Mouse (Mus musculus) intestine, embryonic 14.5 days (tissue): ENCODE results near the gene Hoxc13. TPM values are rescaled to one million over a fixed set of nuclear protein-coding genes. Genes with fewer than 3 reads are reported as not detected.
A peak's percentile ranks its signal among the peaks of the same experiment; 100 is the strongest.

Experiments
- ATAC-seq: fragments of 200-750 bp; cut with Nextera tagmentation; replicated peaks from 2 replicates; pipeline ENCODE4 v1.8.0; 2017; ENCODE audit warnings: low read depth, moderate number of reproducible peaks, moderate TSS enrichment, moderate library complexity; ENCODE audit not compliant: low FRiP score, low TSS enrichment
- DNase-seq: peaks from one replicate; pipeline ENCODE4 v3.0.0-alpha.2; 2018; ENCODE audit warnings: low spot score
- H3K27ac ChIP-seq: fragments of 300-500 bp; sonication (generic); 2 replicates; pipeline ENCODE4 v1.5.1; 2014; ENCODE audit warnings: low read depth, mild to moderate bottlenecking, control low read depth
- H3K27me3 ChIP-seq: fragments of 300-500 bp; sonication (generic); replicated peaks from 2 replicates; pipeline ENCODE4 v1.6.1; 2014; ENCODE audit warnings: low read length, control low read depth; ENCODE audit not compliant: control insufficient read depth, insufficient read depth
- H3K36me3 ChIP-seq: fragments of 300-500 bp; sonication (generic); 2 replicates; pipeline ENCODE4 v1.6.1; 2014; ENCODE audit warnings: low read length, control low read depth; ENCODE audit not compliant: control insufficient read depth, insufficient read depth
- H3K4me1 ChIP-seq: fragments of 300-500 bp; sonication (generic); replicated peaks from 2 replicates; pipeline ENCODE4 v1.6.1; 2014; ENCODE audit warnings: low read length, control low read depth, mixed read lengths; ENCODE audit not compliant: control insufficient read depth, insufficient read depth
- H3K4me2 ChIP-seq: fragments of 300-500 bp; sonication (generic); 2 replicates; pipeline ENCODE4 v1.6.1; 2014; ENCODE audit warnings: low read length
- H3K4me3 ChIP-seq: fragments of 300-500 bp; sonication (generic); 2 replicates; pipeline ENCODE4 v1.5.1; 2014; ENCODE audit warnings: low read depth, low read length, control low read depth, mixed read lengths
- H3K9ac ChIP-seq: fragments of 300-500 bp; sonication (generic); 2 replicates; pipeline ENCODE4 v1.6.1; 2014; ENCODE audit warnings: mild to moderate bottlenecking, low read length
- H3K9me3 ChIP-seq: fragments of 300-500 bp; sonication (generic); 2 replicates; pipeline ENCODE4 v1.6.1; 2016; ENCODE audit warnings: low read length, control low read depth; ENCODE audit not compliant: control insufficient read depth
- WGBS: fragments of 180-500 bp; shearing (Covaris S2); extraction: QIAGEN DNeasy Blood & Tissue Kit; methylation state at CpG from one replicate; pipeline ENCODE4 v1.1.7; 2014; 5-methylcytosine and 5-hydroxymethylcytosine counted together
- polyA plus RNA-seq: library from polyadenylated mRNA; unstranded; fragments of >200 nt; fragmentation: Nextera tagmentation; extraction: Ambion mirVana; gene quantifications from 2 replicates; pipeline ENCODE4 v1.2.1, GENCODE M21; 2014

Hoxc13 gene
- polyA plus RNA-seq, 1 experiment from 2014 or later = not detected

GRCm38 (mm10) chr15:102917972-102918572 lies 2.8 kb upstream of the Hoxc13 start:
- Histone ChIP-seq H3K27ac (no peak overlapping the region), H3K4me3 (no peak overlapping the region), H3K9me3 (no peaks in the 10 kb centered on the region), H3K4me1 (no peaks in the 10 kb centered on the region), H3K27me3 (peaks cover 100% of the 10 kb centered on the region), H3K36me3 (no peaks in the 10 kb centered on the region), H3K4me2 (no peak overlapping the region), H3K9ac (no peak overlapping the region)
- ATAC-seq (no peak), DNase-seq (peak; percentile 58)
- WGBS = under 1% methylated on average over 20 of the region's 20 CpGs

- Histone ChIP-seq H3K9ac (no peak overlapping the region), H3K4me3 (no peak overlapping the region), H3K27ac (no peak overlapping the region), H3K4me2 (no peak overlapping the region), H3K27me3 (peaks cover 100% of the 10 kb centered on the region), H3K9me3 (no peaks in the 10 kb centered on the region), H3K36me3 (no peaks in the 10 kb centered on the region), H3K4me1 (no peaks in the 10 kb centered on the region)
- ATAC-seq (no peak), DNase-seq (peak; percentile 52)
- WGBS = 4% methylated on average over 7 of the region's 7 CpGs
Measured at GRCm38 (mm10) chr15:102918611-102919265, 2.2 kb upstream of the Hoxc13 start.

GRCm38 (mm10) chr15:102919336-102920180 lies 1.3 kb upstream of the Hoxc13 start:
- H3K4me3 ChIP-seq = no peak overlapping the region
- no peaks in the 10 kb centered on the region for H3K9me3 ChIP-seq
- H3K36me3 ChIP-seq = no peaks in the 10 kb centered on the region
- no peak for ATAC-seq
- peak; percentile 52 for DNase-seq
- H3K27ac ChIP-seq = no peak overlapping the region
- H3K9ac ChIP-seq = no peak overlapping the region
- H3K4me2 ChIP-seq = no peak overlapping the region
- WGBS = 7% methylated on average over 12 of the region's 12 CpGs
- H3K27me3 ChIP-seq = peaks cover 100% of the 10 kb centered on the region
- H3K4me1 ChIP-seq = no peaks in the 10 kb centered on the region

GRCm38 (mm10) chr15:102920619-102921018 lies 284 bp upstream of the Hoxc13 start:
- Histone ChIP-seq H3K27me3 (peaks cover 100% of the 10 kb centered on the region), H3K36me3 (no peaks in the 10 kb centered on the region), H3K4me2 (peak overlapping the region; percentile 18), H3K9ac (no peak overlapping the region), H3K4me3 (0 out of 2 replicates have a peak overlapping the region, but pooled peaks have one; percentile 10), H3K27ac (no peak overlapping the region), H3K9me3 (no peaks in the 10 kb centered on the region), H3K4me1 (no peaks in the 10 kb centered on the region)
- WGBS = under 1% methylated on average over 14 of the region's 20 CpGs
- ATAC-seq (peak; percentile 80; the same call in 1 of the 2 replicates), DNase-seq (peak; percentile 70)

- Histone ChIP-seq H3K36me3 (no peaks in the 10 kb centered on the region), H3K27ac (no peak overlapping the region), H3K4me2 (no peak overlapping the region), H3K9ac (no peak overlapping the region), H3K4me3 (no peak overlapping the region), H3K9me3 (no peaks in the 10 kb centered on the region), H3K27me3 (peaks cover 100% of the 10 kb centered on the region), H3K4me1 (no peaks in the 10 kb centered on the region)
- ATAC-seq (peak; percentile 53; the same call in 1 of the 2 replicates), DNase-seq (peak; percentile 74)
- WGBS = 1% methylated on average over 24 of the region's 24 CpGs
Measured at GRCm38 (mm10) chr15:102922012-102922362, 1.1 kb downstream of the Hoxc13 start.

- DNase-seq = peak; percentile 56
- WGBS = 18% methylated on average over 6 of the region's 6 CpGs
- no peaks in the 10 kb centered on the region for H3K36me3 ChIP-seq
Measured at GRCm38 (mm10) chr15:102922636-102923500, 2.0 kb downstream of the Hoxc13 start.

GRCm38 (mm10) chr15:102927032-102927645 lies 6.2 kb downstream of the Hoxc13 start:
- Histone ChIP-seq H3K4me1 (no peaks in the 10 kb centered on the region), H3K9ac (no peak overlapping the region), H3K27me3 (peaks cover 100% of the 10 kb centered on the region), H3K4me3 (no peak overlapping the region), H3K27ac (no peak overlapping the region), H3K9me3 (no peaks in the 10 kb centered on the region), H3K36me3 (no peaks in the 10 kb centered on the region), H3K4me2 (no peak overlapping the region)
- WGBS = under 1% methylated on average over 40 of the region's 40 CpGs
- no peak for ATAC-seq
- peak; percentile 69 for DNase-seq

More at GRCm38 (mm10) chr15:102922636-102923500, 2.0 kb downstream of the Hoxc13 start:
- Histone ChIP-seq H3K9ac (no peak overlapping the region), H3K4me1 (no peaks in the 10 kb centered on the region), H3K27ac (no peak overlapping the region), H3K27me3 (peaks cover 100% of the 10 kb centered on the region), H3K4me2 (no peak overlapping the region), H3K4me3 (no peak overlapping the region), H3K9me3 (no peaks in the 10 kb centered on the region)
- ATAC-seq = no peak
